Mouse (Mus musculus) CD4-positive naive resting alpha-beta T cell, adult 57 days (primary cell): ENCODE data around the gene Aldh3a1. TPM values are rescaled to one million over a fixed set of nuclear protein-coding genes. Genes with fewer than 3 reads are reported as not detected.

ENCODE experiments used
- total RNA-seq: library from RNA; stranded (reverse); gene quantifications from one replicate; pipeline ENCODE4 v1.2.4, GENCODE M21; 2023

Gene Aldh3a1
- not detected for total RNA-seq

DNA sequence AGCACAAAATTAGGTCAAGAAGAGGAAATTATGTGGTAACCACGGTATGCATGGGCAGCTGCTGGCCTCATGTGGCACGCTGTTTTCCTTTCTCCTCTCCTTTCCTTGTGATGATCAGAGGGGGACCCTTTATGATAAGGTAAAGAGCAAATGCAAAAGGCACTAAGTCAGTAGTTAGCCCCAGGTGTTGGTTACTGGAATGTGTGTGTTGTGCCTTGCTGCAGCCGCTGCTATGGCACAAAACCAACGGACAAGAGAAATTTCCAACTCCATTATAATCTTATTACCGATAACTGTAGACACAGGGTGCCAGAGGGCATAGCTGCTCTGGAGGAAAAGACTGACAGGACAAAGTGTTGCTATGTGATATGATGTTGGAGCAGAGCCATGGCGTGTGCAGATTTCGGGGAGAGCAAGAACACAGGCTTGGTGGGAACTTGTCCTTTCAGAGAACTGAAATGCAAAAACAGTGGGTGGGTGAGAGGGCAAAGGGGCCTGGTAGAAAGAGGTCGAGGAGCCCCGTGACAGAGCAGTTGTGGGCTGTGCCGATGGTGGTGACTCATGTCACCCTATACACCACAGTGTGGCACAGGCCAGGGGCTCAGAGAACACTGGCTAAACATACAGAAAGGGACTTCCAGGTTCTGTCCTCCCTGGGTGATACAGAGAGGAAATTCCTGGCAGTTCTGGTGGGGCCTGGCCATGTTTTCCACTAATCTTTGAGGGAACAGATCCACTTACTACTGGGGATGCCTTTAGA lies at the start of gene Aldh3a1:
Aldh3a1 (plus strand) TSS at position 51 of the 760 bp plus-strand sequence.

GRCm38 (mm10) chr11:61174821-61175658 lies 32.3 kb upstream of the Aldh3a1 start, which contains the start of gene Usp22:
Usp22 (minus strand) TSS chr11:61175055.

GRCm38 (mm10) chr11:61266551-61267533 lies 59.5 kb downstream of the Aldh3a1 start, which contains the start of gene Aldh3a2:
Aldh3a2 (minus strand) TSS chr11:61267464.

Other genes with a start within 250 kb of the Aldh3a1 start
- gene Kcnj12, start 185.0 kb upstream of the Aldh3a1 start, total RNA-seq, result not detected
- 17.7 TPM for gene Tnfrsf13b, start 80.8 kb upstream of the Aldh3a1 start, total RNA-seq
- gene Usp22, start 32.5 kb upstream of the Aldh3a1 start, total RNA-seq, result 113 TPM
- 58.3 TPM for gene Aldh3a2, start 59.9 kb downstream of the Aldh3a1 start, total RNA-seq
- gene Slc47a2, start 135.3 kb downstream of the Aldh3a1 start, total RNA-seq, result not detected
- not detected for gene Slc47a1, start 170.8 kb downstream of the Aldh3a1 start, total RNA-seq
- not detected for gene Rnf112, start 246.6 kb downstream of the Aldh3a1 start, total RNA-seq